Mouse (Mus musculus) mesoderm, embryonic 11.5 days (tissue): Measurements from ENCODE around the gene Casc3.
A peak's percentile ranks its signal among the peaks of the same experiment; 100 is the strongest.
"Not testable (repeated sequence)": the region's sequence is repeated elsewhere in the genome, so short reads cannot be mapped to it uniquely, and the experiment has no call there.

ENCODE experiments used
- DNase-seq: peaks from one replicate; pipeline ENCODE4 v3.0.0-alpha.2; 2012; ENCODE audit warnings: low read depth, low spot score

Casc3 gene

GRCm38 (mm10) chr11:98789824-98790223 is 14.9 kb upstream of the Casc3 start:
- DNase-seq, result no peak

DNA sequence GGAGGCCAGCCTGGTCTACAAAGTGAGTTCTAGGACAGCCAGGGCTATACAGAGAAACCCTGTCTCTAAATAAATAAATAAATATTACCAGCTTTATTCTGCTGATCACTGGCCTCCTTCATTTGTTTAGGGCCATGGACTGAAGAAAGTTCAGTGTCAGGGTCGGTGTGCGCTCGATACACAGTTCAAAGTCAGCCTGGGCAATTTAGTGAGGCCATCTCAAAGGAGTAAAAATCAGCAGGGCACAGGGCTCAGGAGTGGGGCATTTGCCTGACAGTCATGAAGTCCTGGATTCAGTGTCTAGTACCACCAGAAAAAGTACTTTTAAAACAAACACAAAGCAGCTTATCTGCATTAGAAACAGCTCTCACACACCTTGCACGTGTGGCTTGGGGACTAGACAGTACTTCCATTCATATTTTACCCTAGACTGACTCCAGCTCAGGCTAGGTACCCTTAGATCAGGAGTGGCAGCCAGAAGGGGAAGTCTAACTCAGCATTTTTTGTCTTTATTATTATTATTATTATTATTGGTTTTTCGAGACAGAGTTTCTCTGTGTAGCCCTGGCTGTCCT is 14.0 kb upstream of the Casc3 start:
- no peak for DNase-seq

DNA sequence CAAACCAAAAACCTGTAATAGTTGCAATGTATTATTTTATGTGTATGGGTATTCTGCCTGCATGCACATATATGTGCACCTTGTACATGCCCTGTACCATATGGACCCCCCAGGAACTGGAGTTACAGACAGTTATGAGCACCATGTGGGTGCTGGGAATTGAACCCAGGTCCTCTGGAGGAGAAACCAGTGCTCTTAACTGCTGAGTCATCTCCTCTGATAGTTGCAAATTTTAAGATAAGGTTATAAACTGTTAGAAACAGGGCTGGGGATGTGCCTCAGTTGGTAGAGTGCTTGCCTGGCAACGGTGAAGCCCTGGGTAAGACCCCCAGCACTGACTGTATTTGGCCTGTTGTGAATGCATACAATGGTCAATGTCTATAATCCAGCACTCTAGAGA is 13.3 kb upstream of the Casc3 start:
- DNase-seq, result no peak

DNA sequence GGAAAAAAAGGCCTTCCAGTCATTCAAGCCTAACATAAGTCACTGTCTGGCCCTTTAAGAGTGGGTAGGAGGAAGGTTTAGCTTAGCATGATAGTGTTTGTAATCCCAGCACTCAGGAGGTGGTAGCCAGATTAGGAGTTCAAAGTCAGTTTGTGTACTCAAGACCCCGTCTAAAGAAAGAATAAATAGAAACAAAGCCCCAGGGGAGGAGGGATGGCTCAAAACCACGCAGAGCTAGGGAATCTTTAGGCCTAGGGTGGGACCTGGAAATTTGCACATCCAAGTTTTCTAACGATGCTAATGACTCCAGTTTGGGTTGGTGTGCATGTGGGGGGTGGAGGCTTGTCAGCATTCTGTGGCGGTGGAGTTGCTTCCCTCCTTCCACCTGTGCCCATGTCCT is 12.6 kb upstream of the Casc3 start:
- DNase-seq, result no peak

DNA sequence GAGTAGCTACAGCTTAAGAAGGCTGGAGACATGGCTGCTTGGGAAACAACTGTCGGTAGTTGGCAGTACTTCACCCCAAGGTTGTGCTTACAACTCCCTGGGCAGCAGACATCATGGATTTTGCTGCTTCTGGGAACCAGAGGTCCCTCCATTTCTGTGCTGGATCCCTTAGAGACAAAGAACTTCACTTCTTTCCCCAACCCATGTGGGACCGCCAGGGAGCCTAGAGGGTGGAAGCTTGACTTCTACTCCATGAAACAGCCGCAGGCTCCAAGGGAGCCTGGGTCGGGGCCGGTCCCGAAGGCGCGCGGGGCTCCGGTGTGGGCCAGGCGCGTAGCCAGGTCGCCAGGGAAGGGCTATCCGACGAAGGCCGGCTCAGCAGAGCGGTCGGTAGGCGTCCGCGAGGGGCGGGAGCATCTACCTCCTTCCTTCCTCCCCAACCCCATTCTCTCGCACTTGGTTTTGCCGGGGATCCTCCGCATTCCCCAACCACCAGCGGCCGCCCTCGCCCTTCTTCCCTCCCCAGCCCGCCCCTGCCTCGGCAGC is 10.2 kb upstream of the Casc3 start:
- DNase-seq, result peak; percentile 69

DNA sequence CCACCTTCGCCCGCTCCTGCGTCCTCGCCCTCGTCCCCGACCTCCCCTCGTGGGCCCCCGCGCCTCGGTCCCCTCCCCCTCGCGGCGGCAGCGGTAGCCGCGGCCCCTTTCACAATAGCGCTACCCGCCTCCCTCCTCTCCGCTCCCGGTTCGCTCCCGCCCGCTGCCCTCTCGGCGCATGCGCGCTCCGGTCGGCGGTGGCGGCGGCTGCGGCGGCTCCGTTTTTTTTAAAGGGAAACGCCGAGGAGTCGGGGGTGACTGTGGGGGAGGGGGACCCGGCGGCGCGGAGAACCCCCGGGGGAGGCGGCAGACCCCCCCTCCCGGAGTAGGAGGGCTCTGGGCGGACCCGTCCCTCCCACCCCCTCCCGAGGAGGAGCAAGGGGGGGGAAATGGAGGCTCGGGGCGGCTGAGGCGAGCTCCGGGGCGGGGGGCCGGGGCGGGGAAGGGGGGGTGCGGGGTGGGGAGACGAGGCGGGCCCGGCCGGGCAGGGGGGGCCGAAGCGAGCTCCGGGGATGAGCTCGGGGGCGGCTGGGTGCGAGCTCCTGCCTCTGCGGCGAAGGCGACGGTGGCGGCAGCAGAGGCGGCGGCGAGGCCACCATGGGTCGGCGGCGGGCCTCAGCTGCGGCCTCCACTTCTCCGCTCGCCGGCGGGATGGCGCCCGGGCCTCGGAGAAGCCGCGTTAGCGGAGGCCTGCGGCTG is 9.5 kb upstream of the Casc3 start, which contains the start of gene Msl1:
Gene Msl1, plus strand, starts transcription at position 502 of the 699 bp plus-strand sequence.
- peak; percentile 89 for DNase-seq

- DNase-seq, result peak; percentile 64
Observed at GRCm38 (mm10) chr11:98795714-98796514, 8.8 kb upstream of the Casc3 start.

DNA sequence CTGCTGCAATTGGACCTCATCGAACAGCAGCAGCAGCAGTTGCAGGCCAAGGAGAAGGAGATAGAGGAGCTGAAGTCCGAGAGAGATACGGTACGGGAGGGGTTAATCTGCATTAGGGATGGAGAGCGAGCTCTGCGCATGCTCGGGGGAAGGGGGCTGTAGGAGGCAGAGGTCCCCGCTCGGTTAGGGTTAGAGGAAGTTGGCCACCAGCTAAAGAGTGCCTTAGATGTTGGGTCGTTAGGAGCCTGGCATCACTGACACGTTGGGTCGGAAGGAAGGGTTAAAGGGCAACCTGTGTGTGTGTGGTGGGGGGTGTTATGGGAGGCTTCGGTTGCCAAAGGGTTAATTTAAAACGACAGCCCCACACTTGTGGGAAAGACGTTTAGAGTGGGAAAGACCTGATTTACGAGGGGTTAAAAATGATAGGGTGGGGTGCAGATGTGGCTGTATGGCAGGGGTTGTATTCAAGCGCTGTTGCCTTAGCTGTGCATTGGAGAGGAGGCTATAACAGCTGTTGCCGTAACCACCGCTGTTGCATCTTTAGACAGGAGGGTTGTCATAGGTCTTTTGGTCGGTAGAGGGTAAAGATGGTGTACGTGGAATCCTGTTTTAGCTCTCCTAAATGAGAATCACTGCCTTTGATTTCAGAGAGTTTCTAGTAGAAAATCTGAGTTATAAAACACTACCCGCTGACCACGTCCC is 8.0 kb upstream of the Casc3 start:
- DNase-seq, result peak; percentile 86

GRCm38 (mm10) chr11:98797306-98797705 is 7.4 kb upstream of the Casc3 start:
- DNase-seq, result no peak

DNA sequence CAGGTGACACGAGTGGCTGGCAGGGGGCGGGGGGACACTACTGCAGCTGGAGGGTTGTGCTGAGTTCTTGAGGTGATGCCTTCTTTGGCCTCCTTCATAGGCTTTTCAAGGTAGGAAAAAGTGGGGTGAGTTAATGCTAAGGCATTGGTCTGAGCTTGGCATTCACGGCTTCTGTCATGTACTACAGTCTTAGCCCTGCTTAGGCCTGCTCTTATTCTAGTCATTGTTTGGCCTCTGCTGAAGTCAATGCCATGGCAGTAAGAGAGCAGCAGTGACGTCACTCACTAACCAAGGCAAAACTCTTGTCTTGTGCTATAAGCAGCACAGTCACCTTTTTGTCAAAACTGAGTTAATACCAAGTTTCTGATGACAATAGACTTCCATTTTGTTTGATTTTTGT is 6.8 kb upstream of the Casc3 start:
- no peak for DNase-seq

- DNase-seq, result no peak
Observed at GRCm38 (mm10) chr11:98808417-98808816, 3.7 kb downstream of the Casc3 start.

DNA sequence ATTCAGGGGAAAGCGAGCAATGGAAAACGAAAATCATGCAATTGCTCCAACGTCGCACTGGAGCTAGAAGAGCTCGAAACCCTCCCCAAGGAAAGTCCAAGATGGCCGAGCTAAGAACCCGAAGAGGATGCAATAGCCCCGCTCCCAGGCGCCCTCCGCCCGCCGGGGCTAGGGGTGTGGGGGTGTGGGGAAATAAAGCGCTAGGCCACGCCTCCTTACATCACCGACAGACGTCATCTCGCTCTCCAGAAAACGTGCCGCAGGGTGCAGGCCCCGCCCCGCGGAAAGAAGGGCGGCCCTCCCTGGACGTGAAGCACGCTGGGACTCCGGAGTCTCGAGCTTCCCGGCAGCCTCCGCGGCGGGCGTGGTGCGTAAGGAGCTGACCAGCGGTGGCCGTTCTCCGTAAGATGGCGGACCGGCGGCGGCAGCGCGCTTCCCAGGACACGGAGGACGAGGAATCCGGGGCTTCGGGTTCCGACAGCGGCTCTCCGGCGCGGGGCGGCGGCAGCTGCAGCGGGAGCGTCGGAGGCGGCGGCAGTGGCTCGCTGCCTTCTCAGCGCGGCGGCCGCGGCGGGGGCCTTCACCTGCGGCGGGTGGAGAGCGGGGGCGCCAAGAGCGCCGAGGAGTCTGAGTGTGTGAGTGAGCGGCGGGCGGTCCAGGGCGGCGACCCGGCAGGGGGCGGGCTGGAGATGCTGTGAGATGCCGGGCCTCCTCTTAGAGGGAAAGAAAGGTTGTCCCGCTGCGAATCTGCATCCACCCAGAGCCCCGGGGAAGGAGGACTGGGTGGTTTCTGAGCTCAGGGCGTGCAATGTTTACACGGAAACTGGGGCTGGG is 5.0 kb downstream of the Casc3 start:
- peak; percentile 99 for DNase-seq

DNA sequence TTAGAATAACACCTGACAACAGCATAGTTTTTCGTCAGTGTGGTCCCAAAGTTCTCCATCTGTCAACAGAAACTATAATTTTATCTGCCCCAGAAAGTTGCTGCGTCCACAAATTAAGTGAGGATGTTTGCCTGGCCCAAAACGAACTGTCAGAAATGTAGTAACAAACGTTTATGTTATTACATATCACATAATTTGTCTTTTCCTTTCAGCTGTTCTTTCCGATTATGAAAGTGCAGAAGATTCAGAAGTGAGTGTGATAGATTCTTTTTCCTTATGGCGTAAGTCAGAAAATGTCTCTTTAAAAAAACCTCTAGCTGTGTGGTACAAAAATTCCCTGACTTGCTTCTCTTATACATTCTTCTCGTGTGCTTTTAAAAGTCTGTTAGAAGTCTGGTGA is 6.0 kb downstream of the Casc3 start:
- DNase-seq, result no peak

- no peak for DNase-seq
Observed at GRCm38 (mm10) chr11:98816706-98817239, 12.1 kb downstream of the Casc3 start.

DNA sequence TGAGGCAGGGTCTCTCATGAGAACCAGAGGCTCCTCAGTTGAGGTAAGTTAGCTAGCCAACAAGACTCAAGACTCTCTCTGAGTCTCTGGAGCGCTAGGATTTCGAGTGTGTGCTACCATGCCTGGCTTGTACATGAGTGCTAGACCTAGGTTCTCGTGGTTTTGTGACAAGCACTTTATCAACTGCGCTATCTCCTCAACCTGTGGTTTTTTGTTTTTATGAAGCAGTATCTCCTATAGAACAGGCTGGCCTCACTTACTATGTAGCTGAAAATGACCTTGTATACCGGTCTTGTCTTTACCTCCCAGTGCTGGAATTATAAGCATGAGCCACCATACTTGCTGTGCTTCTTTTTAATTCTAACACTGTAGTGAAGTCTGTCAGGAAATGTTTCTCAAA is 16.3 kb downstream of the Casc3 start:
- DNase-seq, result no peak

- not testable (repeated sequence) for DNase-seq
Observed at GRCm38 (mm10) chr11:98826071-98826470, 21.4 kb downstream of the Casc3 start.

DNA sequence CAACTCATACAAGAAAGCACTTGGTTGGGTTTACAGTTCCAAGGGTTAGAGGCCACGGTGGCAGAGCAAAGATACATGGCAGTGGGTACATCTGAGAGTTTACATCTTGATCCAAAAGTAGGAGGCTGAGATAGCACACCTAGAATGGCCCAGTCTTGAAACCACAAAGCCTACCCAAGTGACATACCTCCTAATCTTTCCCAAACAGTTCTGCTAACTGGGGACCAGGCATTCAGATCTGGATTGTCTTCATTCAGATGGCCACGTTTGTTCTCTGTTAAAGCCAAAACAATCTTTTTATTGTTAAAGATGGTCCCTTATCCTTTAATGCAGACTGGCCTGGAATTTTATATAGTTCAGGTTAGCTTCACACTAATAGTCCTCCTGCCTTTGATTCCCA is 23.2 kb downstream of the Casc3 start:
- DNase-seq, result no peak

GRCm38 (mm10) chr11:98829091-98829775 is 24.5 kb downstream of the Casc3 start:
- DNase-seq, result peak; percentile 60

DNA sequence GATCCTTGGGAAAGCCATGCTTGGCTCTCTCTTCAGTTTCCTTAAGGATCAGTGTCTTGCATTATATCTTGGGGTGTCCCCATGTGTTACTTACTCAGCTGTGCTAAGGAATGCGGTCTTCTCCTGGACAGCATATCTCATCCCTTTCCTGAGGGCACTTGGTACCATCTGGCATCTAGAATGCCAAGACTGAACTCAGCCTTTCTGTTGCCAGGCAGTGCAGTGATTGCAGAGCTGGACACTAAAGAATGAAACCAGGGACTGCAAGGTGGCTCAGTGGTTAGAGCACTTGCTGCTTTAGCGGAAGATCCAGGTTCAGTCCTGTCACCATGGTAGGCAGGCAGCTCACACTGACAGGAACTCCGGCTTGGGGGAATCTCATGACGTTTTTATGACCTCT is 25.2 kb downstream of the Casc3 start:
- no peak for DNase-seq

DNA sequence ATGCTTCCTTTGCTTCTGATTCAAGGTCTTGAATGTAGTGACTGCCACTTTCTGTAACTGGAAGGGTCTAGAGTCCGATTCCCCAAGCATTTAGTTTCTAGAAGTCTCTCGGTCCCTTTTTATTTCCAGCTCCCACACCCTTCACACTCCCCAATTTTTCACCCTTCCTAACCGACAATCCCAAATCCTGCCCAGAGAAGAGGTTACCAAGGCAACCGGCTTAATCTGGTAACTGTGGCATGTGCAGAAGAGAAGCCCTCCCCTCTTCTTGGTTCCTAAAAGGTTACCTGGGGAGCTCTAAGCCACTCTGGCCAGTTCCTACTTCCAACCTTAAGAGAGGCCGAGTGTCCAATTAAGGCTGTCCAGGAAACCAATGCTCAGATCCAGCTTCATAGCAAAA is 30.6 kb downstream of the Casc3 start:
- no peak for DNase-seq
